Mouse (Mus musculus) liver, postnatal 0 days (tissue): Measurements from ENCODE around the gene Taf6. TPM values are rescaled to one million over a fixed set of nuclear protein-coding genes. Genes with fewer than 3 reads are reported as not detected.

Source experiments
- ATAC-seq: fragments of 200-750 bp; cut with Nextera tagmentation; 2 replicates; pipeline ENCODE4 v1.8.0; 2017; ENCODE audit warnings: mild to moderate bottlenecking, moderate library complexity
- DNase-seq: peaks from one replicate; pipeline ENCODE4 v3.0.0-alpha.2; 2016
- H3K27ac ChIP-seq: fragments of 300-500 bp; sonication (generic); 2 replicates; pipeline ENCODE4 v1.5.1; 2014; ENCODE audit warnings: antibody characterized with exemption, moderate library complexity, mild to moderate bottlenecking, low read depth
- H3K27me3 ChIP-seq: fragments of 300-500 bp; sonication (generic); 2 replicates; pipeline ENCODE4 v1.6.1; 2014; ENCODE audit warnings: low read length, control low read depth, mixed read lengths; ENCODE audit not compliant: insufficient read depth
- H3K36me3 ChIP-seq: fragments of 300-500 bp; sonication (generic); replicated peaks from 2 replicates; pipeline ENCODE4 v1.6.1; 2014; ENCODE audit warnings: mild to moderate bottlenecking, control low read depth, low read length, moderate library complexity, mixed read lengths; ENCODE audit not compliant: insufficient read depth
- H3K4me1 ChIP-seq: fragments of 300-500 bp; sonication (generic); 2 replicates; pipeline ENCODE4 v1.6.1; 2014; ENCODE audit warnings: antibody characterized with exemption, mild to moderate bottlenecking, control low read depth; ENCODE audit not compliant: insufficient read depth
- H3K4me2 ChIP-seq: fragments of 300-500 bp; sonication (generic); 2 replicates; pipeline ENCODE4 v1.6.1; 2014; ENCODE audit warnings: low read depth, mild to moderate bottlenecking, low read length, moderate library complexity, mixed read lengths
- H3K4me3 ChIP-seq: fragments of 300-500 bp; sonication (generic); 2 replicates; pipeline ENCODE4 v1.5.1; 2014; ENCODE audit warnings: low read depth, low read length
- H3K9ac ChIP-seq: fragments of 300-500 bp; sonication (generic); replicated peaks from 2 replicates; pipeline ENCODE4 v1.6.1; 2014; ENCODE audit warnings: mild to moderate bottlenecking, moderate library complexity
- H3K9me3 ChIP-seq: fragments of 300-500 bp; sonication (generic); 2 replicates; pipeline ENCODE4 v1.6.1; 2016; ENCODE audit warnings: mild to moderate bottlenecking, control low read depth, low read length, mixed read lengths
- CTCF ChIP-seq: sonication (generic); IDR thresholded peaks from 2 replicates; pipeline ENCODE4 v1.5.1; 2016; ENCODE audit warnings: antibody characterized with exemption, low read depth
- EP300 ChIP-seq: IDR thresholded peaks from 2 replicates; pipeline ENCODE4 v1.6.1; 2016; ENCODE audit warnings: antibody characterized with exemption, low read depth, mild to moderate bottlenecking
- WGBS: fragments of 180-500 bp; shearing (Covaris S2); extraction: QIAGEN DNeasy Blood & Tissue Kit; methylation state at CpG from one replicate; pipeline ENCODE4 v1.1.7; 2014; ENCODE audit not compliant: insufficient replicate concordance; 5-methylcytosine and 5-hydroxymethylcytosine counted together
- polyA plus RNA-seq: library from polyadenylated mRNA; unstranded; fragments of >200 nt; fragmentation: Nextera tagmentation; extraction: Ambion mirVana; gene quantifications from 2 replicates; pipeline ENCODE4 v1.2.1, GENCODE M21; 2015

Taf6 gene
- polyA plus RNA-seq, 1 experiment from 2014 or later = 20.6 TPM

GRCm38 (mm10) chr5:138187661-138188306 is 533 bp upstream of the Taf6 start:
- Histone ChIP-seq H3K9me3 (no peaks in the 10 kb centered on the region), H3K27me3 (no peaks in the 10 kb centered on the region), H3K36me3 (peaks cover 14% of the 10 kb centered on the region), H3K4me1 (peaks cover 16% of the 10 kb centered on the region), H3K4me3 (peak overlapping the region; percentile 96), H3K4me2 (peak overlapping the region; percentile 94), H3K27ac (peak overlapping the region; percentile 70), H3K9ac (peak overlapping the region; percentile 94)
- TF ChIP-seq CTCF (no peak), EP300 (no peak)
- peak; percentile 67 for DNase-seq
- 2% methylated on average over 10 of the region's 10 CpGs for WGBS
- ATAC-seq = peak; percentile 84

GRCm38 (mm10) chr5:138173217-138173616 is 14.0 kb downstream of the Taf6 start:
- H3K27me3 ChIP-seq = no peaks in the 10 kb centered on the region
- H3K4me3 ChIP-seq = no peak overlapping the region
- H3K4me1 ChIP-seq = peaks cover 15% of the 10 kb centered on the region
- H3K9ac ChIP-seq = no peak overlapping the region
- H3K27ac ChIP-seq = no peak overlapping the region
- peaks cover 51% of the 10 kb centered on the region for H3K36me3 ChIP-seq
- no peak for ATAC-seq
- H3K4me2 ChIP-seq = 0 out of 2 replicates have a peak overlapping the region, but pooled peaks have one; percentile 95
- 64% methylated on average over 3 of the region's 3 CpGs for WGBS
- TF ChIP-seq CTCF = no peak
- TF ChIP-seq EP300 = no peak
- DNase-seq = no peak
- H3K9me3 ChIP-seq = no peaks in the 10 kb centered on the region

GRCm38 (mm10) chr5:138171695-138172491 is 15.4 kb downstream of the Taf6 start, which contains the start of the genes Ap4m1 and Mcm7:
Gene Ap4m1, plus strand, starts transcription at chr5:138172002.
Gene Mcm7, minus strand, starts transcription at chr5:138172422.
- Histone ChIP-seq H3K4me1 (peaks cover 15% of the 10 kb centered on the region), H3K9ac (peak within 1 kb of the TSS; percentile 87), H3K4me2 (peak within 1 kb of the TSS; percentile 95), H3K27me3 (no peaks in the 10 kb centered on the region), H3K4me3 (peak within 1 kb of the TSS; percentile 82), H3K27ac (peak within 1 kb of the TSS; percentile 98), H3K36me3 (peaks cover 51% of the 10 kb centered on the region), H3K9me3 (no peaks in the 10 kb centered on the region)
- peak; percentile 27; the same call in 1 of the 2 replicates for TF ChIP-seq CTCF
- no peak for TF ChIP-seq EP300
- under 1% methylated on average over 54 of the region's 54 CpGs for WGBS
- ATAC-seq (peak; percentile 83), DNase-seq (peak; percentile 97)

GRCm38 (mm10) chr5:138170936-138171561 is 16.2 kb downstream of the Taf6 start:
- Histone ChIP-seq H3K4me2 (peak overlapping the region; percentile 95), H3K9ac (peak overlapping the region; percentile 87), H3K27me3 (no peaks in the 10 kb centered on the region), H3K4me1 (peaks cover 15% of the 10 kb centered on the region), H3K27ac (peak overlapping the region; percentile 98), H3K36me3 (peaks cover 57% of the 10 kb centered on the region), H3K4me3 (peak overlapping the region; percentile 82), H3K9me3 (no peaks in the 10 kb centered on the region)
- peak; percentile 97 for DNase-seq
- peak; percentile 46 for TF ChIP-seq CTCF
- peak; percentile 74 for TF ChIP-seq EP300
- WGBS = under 1% methylated on average over 47 of the region's 47 CpGs
- peak; percentile 84 for ATAC-seq

DNA sequence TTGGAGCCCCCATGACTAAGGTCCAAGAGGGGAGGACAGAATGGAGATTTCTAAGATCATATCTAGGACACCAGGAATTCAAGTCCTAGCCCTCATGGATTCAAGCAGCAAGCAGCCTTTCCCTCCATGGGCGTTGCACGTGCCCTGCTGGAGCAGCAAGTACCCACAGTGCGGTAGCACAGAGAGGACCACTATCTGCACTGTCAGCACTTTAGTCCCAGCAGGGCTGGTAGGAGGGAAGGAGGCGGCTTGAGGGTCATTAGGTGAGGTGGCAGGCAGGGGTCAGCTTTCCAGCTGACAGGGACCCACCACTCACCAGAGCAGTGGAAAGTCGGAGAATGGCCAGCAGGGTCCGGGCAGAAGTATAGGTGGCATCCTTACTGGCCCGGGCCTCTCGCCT is 21.7 kb downstream of the Taf6 start:
- H3K27me3 ChIP-seq = no peaks in the 10 kb centered on the region
- H3K36me3 ChIP-seq = peaks cover 77% of the 10 kb centered on the region
- TF ChIP-seq CTCF (no peak), EP300 (no peak)
- H3K9me3 ChIP-seq = no peaks in the 10 kb centered on the region
- no peak overlapping the region for H3K27ac ChIP-seq
- no peak overlapping the region for H3K9ac ChIP-seq
- no peak overlapping the region for H3K4me2 ChIP-seq
- 85% methylated on average over 8 of the region's 8 CpGs for WGBS
- no peak overlapping the region for H3K4me3 ChIP-seq
- H3K4me1 ChIP-seq = peaks cover 22% of the 10 kb centered on the region
- ATAC-seq (no peak), DNase-seq (no peak)

DNA sequence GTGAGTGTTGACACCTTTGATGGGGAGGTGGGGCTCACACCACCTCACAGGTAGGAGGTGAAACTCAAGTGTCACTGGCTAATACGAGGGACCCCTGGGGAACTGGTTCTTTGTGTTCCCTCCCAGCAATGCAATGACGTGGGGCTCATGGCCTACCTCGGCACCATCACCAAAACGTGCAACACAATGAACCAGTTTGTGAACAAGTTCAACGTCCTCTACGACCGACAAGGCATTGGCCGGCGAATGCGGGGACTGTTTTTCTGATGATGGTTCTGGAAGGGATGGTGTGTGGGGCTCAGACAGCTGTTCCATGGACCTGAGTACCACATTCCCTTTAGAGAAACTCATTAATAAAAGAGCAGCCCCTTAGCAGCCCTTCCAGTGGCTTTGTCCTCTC is 23.6 kb downstream of the Taf6 start:
- Histone ChIP-seq H3K9me3 (no peaks in the 10 kb centered on the region), H3K27me3 (no peaks in the 10 kb centered on the region), H3K36me3 (peaks cover 64% of the 10 kb centered on the region), H3K4me1 (peaks cover 22% of the 10 kb centered on the region), H3K4me2 (no peak overlapping the region), H3K9ac (no peak overlapping the region), H3K27ac (no peak overlapping the region), H3K4me3 (no peak overlapping the region)
- TF ChIP-seq EP300 = no peak
- no peak for TF ChIP-seq CTCF
- ATAC-seq (no peak), DNase-seq (no peak)
- whole genome bisulfite sequencing = 77% methylated on average over 10 of the region's 10 CpGs
